Mouse (Mus musculus) liver, postnatal 0 days (tissue): Measurements from ENCODE around the gene Eya2. TPM values are rescaled to one million over a fixed set of nuclear protein-coding genes. Genes with fewer than 3 reads are reported as not detected.

Experiments used
- ATAC-seq: fragments of 200-750 bp; cut with Nextera tagmentation; 2 replicates; pipeline ENCODE4 v1.8.0; 2017; ENCODE audit warnings: mild to moderate bottlenecking, moderate library complexity
- DNase-seq: peaks from one replicate; pipeline ENCODE4 v3.0.0-alpha.2; 2016
- H3K27ac ChIP-seq: fragments of 300-500 bp; sonication (generic); 2 replicates; pipeline ENCODE4 v1.5.1; 2014; ENCODE audit warnings: antibody characterized with exemption, moderate library complexity, mild to moderate bottlenecking, low read depth
- H3K27me3 ChIP-seq: fragments of 300-500 bp; sonication (generic); 2 replicates; pipeline ENCODE4 v1.6.1; 2014; ENCODE audit warnings: low read length, control low read depth, mixed read lengths; ENCODE audit not compliant: insufficient read depth
- H3K36me3 ChIP-seq: fragments of 300-500 bp; sonication (generic); replicated peaks from 2 replicates; pipeline ENCODE4 v1.6.1; 2014; ENCODE audit warnings: mild to moderate bottlenecking, control low read depth, low read length, moderate library complexity, mixed read lengths; ENCODE audit not compliant: insufficient read depth
- H3K4me1 ChIP-seq: fragments of 300-500 bp; sonication (generic); 2 replicates; pipeline ENCODE4 v1.6.1; 2014; ENCODE audit warnings: antibody characterized with exemption, mild to moderate bottlenecking, control low read depth; ENCODE audit not compliant: insufficient read depth
- H3K4me2 ChIP-seq: fragments of 300-500 bp; sonication (generic); 2 replicates; pipeline ENCODE4 v1.6.1; 2014; ENCODE audit warnings: low read depth, mild to moderate bottlenecking, low read length, moderate library complexity, mixed read lengths
- H3K4me3 ChIP-seq: fragments of 300-500 bp; sonication (generic); 2 replicates; pipeline ENCODE4 v1.5.1; 2014; ENCODE audit warnings: low read depth, low read length
- H3K9ac ChIP-seq: fragments of 300-500 bp; sonication (generic); replicated peaks from 2 replicates; pipeline ENCODE4 v1.6.1; 2014; ENCODE audit warnings: mild to moderate bottlenecking, moderate library complexity
- H3K9me3 ChIP-seq: fragments of 300-500 bp; sonication (generic); 2 replicates; pipeline ENCODE4 v1.6.1; 2016; ENCODE audit warnings: mild to moderate bottlenecking, control low read depth, low read length, mixed read lengths
- CTCF ChIP-seq: sonication (generic); IDR thresholded peaks from 2 replicates; pipeline ENCODE4 v1.5.1; 2016; ENCODE audit warnings: antibody characterized with exemption, low read depth
- EP300 ChIP-seq: IDR thresholded peaks from 2 replicates; pipeline ENCODE4 v1.6.1; 2016; ENCODE audit warnings: antibody characterized with exemption, low read depth, mild to moderate bottlenecking
- WGBS: fragments of 180-500 bp; shearing (Covaris S2); extraction: QIAGEN DNeasy Blood & Tissue Kit; methylation state at CpG from one replicate; pipeline ENCODE4 v1.1.7; 2014; ENCODE audit not compliant: insufficient replicate concordance; 5-methylcytosine and 5-hydroxymethylcytosine counted together
- polyA plus RNA-seq: library from polyadenylated mRNA; unstranded; fragments of >200 nt; fragmentation: Nextera tagmentation; extraction: Ambion mirVana; gene quantifications from 2 replicates; pipeline ENCODE4 v1.2.1, GENCODE M21; 2015

The Eya2 gene
- polyA plus RNA-seq, 1 experiment from 2014 or later, result 0.20 TPM

GRCm38 (mm10) chr2:165656956-165657355, 62.1 kb downstream of the Eya2 start:
- H3K27me3 ChIP-seq, result no peaks in the 10 kb centered on the region
- H3K4me2 ChIP-seq, result no peak overlapping the region
- ATAC-seq (no peak), DNase-seq (no peak)
- H3K36me3 ChIP-seq, result no peaks in the 10 kb centered on the region
- TF ChIP-seq CTCF (no peak), EP300 (no peak)
- H3K9me3 ChIP-seq, result no peaks in the 10 kb centered on the region
- H3K4me3 ChIP-seq, result no peak overlapping the region
- WGBS, result 68% methylated on average over 6 of the region's 6 CpGs
- H3K9ac ChIP-seq, result no peak overlapping the region
- H3K27ac ChIP-seq, result no peak overlapping the region
- peaks cover 7% of the 10 kb centered on the region; the same call in 1 of the 2 replicates for H3K4me1 ChIP-seq

GRCm38 (mm10) chr2:165659552-165659951, 64.7 kb downstream of the Eya2 start:
- Histone ChIP-seq H3K27me3 (no peaks in the 10 kb centered on the region), H3K4me2 (no peak overlapping the region), H3K36me3 (no peaks in the 10 kb centered on the region), H3K27ac (no peak overlapping the region), H3K9ac (no peak overlapping the region), H3K4me3 (no peak overlapping the region), H3K4me1 (0 out of 2 replicates have a peak, but pooled peaks cover 5% of the 10 kb centered on the region), H3K9me3 (no peaks in the 10 kb centered on the region)
- DNase-seq, result no peak
- no peak for ATAC-seq
- TF ChIP-seq CTCF (no peak), EP300 (no peak)
- 52% methylated on average over 5 of the region's 5 CpGs for WGBS

GRCm38 (mm10) chr2:165663266-165663665, 68.4 kb downstream of the Eya2 start:
- DNase-seq, result no peak
- 83% methylated on average over 7 of the region's 7 CpGs for WGBS
- no peak for TF ChIP-seq EP300
- no peak for TF ChIP-seq CTCF

DNA sequence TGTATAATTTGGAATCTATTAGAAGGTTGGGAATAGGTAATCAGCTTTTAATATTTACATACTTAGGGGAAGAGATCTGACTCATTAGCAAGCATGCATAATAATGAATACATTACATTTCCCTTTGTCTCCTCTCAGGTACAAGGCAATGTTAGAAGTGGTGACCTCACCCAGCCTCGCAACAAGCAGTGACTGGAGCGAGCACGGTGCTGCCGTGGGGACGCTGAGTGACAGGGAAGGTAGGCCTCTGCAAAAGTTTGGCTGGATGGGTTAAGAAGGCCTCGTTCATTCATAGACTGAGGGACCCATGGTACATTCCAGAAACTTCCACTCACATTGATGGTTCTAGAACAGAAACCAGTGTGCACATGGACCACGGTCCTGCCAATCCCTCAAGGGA, 69.8 kb downstream of the Eya2 start:
- 81% methylated on average over 7 of the region's 7 CpGs for WGBS
- Histone ChIP-seq H3K36me3 (no peaks in the 10 kb centered on the region), H3K4me1 (no peaks in the 10 kb centered on the region), H3K4me3 (no peak overlapping the region), H3K27me3 (no peaks in the 10 kb centered on the region), H3K9ac (no peak overlapping the region), H3K9me3 (no peaks in the 10 kb centered on the region), H3K27ac (no peak overlapping the region), H3K4me2 (no peak overlapping the region)
- TF ChIP-seq EP300, result no peak
- no peak for TF ChIP-seq CTCF
- ATAC-seq, result no peak
- no peak for DNase-seq

More at GRCm38 (mm10) chr2:165663266-165663665, 68.4 kb downstream of the Eya2 start:
- no peak overlapping the region for H3K9ac ChIP-seq
- no peaks in the 10 kb centered on the region for H3K9me3 ChIP-seq
- no peak overlapping the region for H3K4me3 ChIP-seq
- H3K27me3 ChIP-seq, result no peaks in the 10 kb centered on the region
- no peak overlapping the region for H3K27ac ChIP-seq
- ATAC-seq, result no peak
- no peaks in the 10 kb centered on the region for H3K4me1 ChIP-seq
- H3K36me3 ChIP-seq, result no peaks in the 10 kb centered on the region
- no peak overlapping the region for H3K4me2 ChIP-seq

DNA sequence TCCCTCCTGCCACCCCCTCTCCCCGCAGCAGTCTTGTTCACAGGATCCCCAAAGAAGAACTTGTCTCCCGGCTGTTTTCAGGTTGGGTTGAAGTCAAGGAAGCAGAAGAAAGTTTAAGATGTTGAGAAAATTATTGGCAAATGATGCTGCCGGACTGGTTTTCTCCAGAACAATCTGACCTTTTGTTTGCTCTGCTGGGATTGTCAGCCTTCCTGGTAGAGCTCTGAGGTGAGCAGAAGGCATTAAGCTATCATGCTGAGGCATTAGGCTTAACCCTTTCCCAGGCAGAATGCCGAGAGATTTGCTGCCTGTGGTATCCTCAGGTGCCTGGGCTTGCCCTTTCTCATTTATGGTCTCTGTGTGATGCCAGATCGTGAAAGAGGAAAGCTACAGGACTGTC, 70.3 kb downstream of the Eya2 start:
- no peaks in the 10 kb centered on the region for H3K27me3 ChIP-seq
- no peak overlapping the region for H3K9ac ChIP-seq
- no peaks in the 10 kb centered on the region for H3K36me3 ChIP-seq
- H3K4me2 ChIP-seq, result no peak overlapping the region
- no peaks in the 10 kb centered on the region for H3K4me1 ChIP-seq
- H3K9me3 ChIP-seq, result no peaks in the 10 kb centered on the region
- WGBS, result 70% methylated on average over 5 of the region's 5 CpGs
- DNase-seq (no peak), ATAC-seq (no peak)
- H3K27ac ChIP-seq, result no peak overlapping the region
- no peak overlapping the region for H3K4me3 ChIP-seq
- TF ChIP-seq CTCF (no peak), EP300 (no peak)

GRCm38 (mm10) chr2:165667096-165667495, 72.3 kb downstream of the Eya2 start:
- no peaks in the 10 kb centered on the region for H3K27me3 ChIP-seq
- TF ChIP-seq EP300, result no peak
- no peak for TF ChIP-seq CTCF
- peak; percentile 91 for ATAC-seq
- no peaks in the 10 kb centered on the region for H3K9me3 ChIP-seq
- H3K36me3 ChIP-seq, result no peaks in the 10 kb centered on the region
- no peak overlapping the region for H3K27ac ChIP-seq
- no peak overlapping the region for H3K4me2 ChIP-seq
- DNase-seq, result peak; percentile 26
- no peak overlapping the region for H3K4me3 ChIP-seq
- H3K9ac ChIP-seq, result no peak overlapping the region
- WGBS, result 61% methylated on average over 2 of the region's 2 CpGs
- no peaks in the 10 kb centered on the region for H3K4me1 ChIP-seq

DNA sequence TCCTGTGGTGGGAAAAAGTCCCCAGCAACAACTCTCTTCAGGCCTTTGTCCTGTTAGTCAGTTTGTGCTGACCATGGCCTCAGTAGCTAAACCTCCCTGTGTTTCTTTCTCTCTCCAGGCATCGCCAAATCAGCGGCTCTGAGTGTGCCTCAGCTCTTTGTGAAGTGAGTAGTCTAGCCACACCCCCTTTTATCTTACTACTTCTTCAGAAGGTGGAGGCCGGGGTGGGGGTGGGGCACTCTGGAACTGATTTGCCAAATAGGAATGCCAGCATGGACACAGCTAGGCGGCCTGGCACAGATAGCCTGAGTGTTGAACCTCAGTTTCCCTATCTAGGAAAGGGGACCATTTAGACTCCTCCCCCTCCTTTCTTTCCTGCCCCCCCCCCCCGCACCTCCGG, 87.9 kb downstream of the Eya2 start:
- no peak for ATAC-seq
- H3K27ac ChIP-seq, result no peak overlapping the region
- no peaks in the 10 kb centered on the region for H3K36me3 ChIP-seq
- TF ChIP-seq CTCF (no peak), EP300 (no peak)
- no peak overlapping the region for H3K4me2 ChIP-seq
- H3K9ac ChIP-seq, result no peak overlapping the region
- H3K9me3 ChIP-seq, result no peaks in the 10 kb centered on the region
- whole genome bisulfite sequencing, result 44% methylated on average over 5 of the region's 6 CpGs
- no peaks in the 10 kb centered on the region for H3K27me3 ChIP-seq
- no peak for DNase-seq
- no peak overlapping the region for H3K4me3 ChIP-seq
- no peaks in the 10 kb centered on the region for H3K4me1 ChIP-seq
